Mouse (Mus musculus): Measurements from ENCODE around the gene Unc119b.
"Not testable (repeated sequence)": the region's sequence is repeated elsewhere in the genome, so short reads cannot be mapped to it uniquely, and the experiment has no call there.

The Unc119b gene

DNA sequence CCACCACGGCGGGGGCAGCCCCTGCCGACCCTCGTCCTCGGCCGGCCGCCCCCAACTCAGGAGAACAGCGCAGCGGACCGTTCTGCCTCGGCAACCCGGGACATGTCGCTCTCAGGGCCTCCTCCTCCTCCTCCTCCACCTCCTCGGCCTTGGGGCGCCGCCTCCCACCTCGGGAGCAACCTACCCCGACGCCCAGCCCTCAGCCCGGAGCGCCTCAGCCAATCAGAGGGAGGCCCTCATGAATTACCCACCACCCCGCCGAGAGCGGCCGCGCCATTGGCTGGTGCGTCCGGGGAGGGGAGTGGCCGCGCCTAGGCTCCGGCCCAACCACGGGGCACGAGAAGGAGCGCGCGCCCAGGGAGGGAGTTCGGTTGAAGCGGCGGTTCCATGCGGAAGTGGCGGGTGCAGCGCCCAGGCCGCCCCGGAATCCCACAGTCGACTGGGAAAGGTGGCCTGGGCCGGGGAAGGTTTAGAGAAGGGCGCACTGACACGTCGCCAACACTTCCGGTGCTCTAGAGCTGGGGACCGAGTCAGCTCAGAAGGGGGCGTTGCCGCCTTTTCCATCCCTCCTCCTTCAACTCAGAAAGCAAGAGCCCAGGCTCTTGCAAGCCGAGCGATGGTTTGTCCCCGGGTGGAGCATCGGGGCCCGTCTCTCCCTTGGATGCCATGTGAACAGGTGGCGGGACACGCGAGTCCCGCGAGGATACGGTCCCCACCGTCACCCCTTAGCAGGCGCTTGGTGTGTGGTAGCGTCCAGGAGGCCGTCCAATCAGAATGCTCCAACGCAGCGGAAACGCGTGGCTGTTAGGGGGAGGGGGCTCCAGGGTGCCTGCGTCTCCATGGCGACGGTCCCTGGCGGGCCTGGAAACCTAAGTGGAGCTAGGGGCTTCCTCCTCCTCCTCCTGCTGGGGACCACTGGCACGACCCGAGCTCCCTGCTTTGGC lies 23.5 kb upstream of the Unc119b start, which contains the start of gene Mlec:
Gene Mlec (minus strand): TSS at position 140 of the 944 bp plus-strand sequence.
- DNase-seq (ENCODE audit: low spot score), result peak; percentile 94

DNA sequence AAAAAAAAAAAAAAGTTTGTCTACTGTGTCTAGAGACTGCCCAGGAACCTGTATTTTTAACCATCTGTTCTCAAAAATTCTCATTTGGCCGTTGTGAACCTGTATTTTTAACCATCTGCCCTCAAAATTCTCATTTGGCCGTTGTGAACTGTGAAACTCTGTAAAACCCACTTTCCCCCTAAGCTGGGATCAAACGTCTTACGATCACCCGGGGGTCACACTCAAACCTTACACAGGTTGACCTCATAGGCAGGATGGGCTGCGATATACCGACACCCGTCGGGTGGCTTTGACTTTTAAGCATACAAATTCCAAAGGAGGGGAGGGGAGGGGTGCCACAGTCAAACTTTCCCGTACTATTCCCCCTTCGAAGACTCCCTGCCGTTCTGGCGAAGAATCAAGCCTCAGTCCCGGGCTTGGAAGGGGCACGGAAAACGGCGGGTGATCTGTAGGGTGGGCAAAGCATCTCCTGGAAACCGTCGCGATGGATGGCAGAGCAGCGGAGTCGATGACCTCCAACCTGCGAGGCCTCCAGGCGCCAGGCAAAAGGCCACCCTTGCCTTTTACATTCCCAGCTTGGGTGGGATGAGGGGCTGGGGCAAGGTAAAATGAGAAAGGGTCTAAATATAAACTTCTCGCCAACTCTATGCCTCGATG lies 22.3 kb upstream of the Unc119b start:
- DNase-seq (ENCODE audit: low spot score), result no peak

DNA sequence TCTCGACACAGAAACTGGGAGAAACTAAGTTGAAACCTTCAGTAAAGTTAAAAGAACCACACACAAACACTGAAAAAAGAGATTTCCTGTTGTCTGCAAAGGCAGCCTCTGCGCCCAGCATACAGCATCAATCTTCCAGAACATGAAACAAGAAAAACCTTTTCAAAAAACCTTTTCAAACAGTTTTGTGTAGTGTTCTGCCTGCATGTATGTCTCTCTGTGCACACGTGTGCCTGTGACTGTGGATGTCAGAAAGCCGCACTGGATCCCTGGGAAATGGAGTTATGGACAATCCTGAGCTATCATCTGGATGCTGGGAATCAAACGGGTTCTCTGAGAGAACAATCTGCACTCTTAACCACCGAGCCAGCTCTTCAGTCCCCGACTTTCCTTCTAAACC lies 21.6 kb upstream of the Unc119b start:
- DNase-seq (ENCODE audit: low spot score), result no peak

DNA sequence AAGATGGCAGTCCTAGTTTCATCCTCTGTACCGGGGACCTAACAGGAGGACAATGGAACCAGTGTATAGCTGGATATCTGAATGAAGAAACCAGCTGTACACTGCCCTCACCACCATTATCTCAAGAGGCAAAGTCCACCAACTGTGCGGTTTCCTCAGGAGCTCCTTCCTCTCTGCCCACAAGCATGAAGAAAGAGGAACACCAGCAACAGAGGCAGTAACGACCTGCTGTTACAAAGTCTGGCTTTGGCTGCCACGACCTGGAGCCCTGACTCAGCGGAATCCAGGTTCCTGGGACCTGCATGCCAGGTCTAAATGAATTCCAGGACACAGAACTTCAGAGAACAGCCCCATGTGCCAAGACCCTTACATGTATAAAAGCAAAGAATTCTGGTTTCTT lies 21.1 kb upstream of the Unc119b start:
- DNase-seq (ENCODE audit: low spot score), result no peak

DNA sequence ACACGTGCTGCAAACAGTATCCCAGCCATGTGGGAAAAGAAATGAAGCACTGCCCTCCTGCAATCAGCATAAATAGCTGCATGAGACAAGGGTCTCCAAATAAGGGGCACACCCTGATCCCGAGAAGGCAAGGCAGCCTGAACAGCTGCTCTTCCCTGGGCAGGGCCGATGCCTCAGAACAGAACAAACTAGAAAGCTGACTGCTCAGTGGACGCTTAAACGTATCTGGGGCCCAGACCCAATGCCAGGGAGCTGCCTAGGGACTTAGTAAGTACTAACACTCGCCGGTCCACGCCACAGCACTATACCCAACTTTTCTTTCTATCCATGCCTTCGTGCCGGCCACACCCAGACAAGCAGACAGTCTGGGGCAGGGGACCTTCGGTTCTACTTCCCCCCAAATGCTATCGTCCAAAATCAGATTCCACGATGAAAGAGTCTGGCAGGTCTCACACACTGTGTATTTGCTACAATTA lies 20.4 kb upstream of the Unc119b start:
- no peak for DNase-seq (ENCODE audit: low spot score)

DNA sequence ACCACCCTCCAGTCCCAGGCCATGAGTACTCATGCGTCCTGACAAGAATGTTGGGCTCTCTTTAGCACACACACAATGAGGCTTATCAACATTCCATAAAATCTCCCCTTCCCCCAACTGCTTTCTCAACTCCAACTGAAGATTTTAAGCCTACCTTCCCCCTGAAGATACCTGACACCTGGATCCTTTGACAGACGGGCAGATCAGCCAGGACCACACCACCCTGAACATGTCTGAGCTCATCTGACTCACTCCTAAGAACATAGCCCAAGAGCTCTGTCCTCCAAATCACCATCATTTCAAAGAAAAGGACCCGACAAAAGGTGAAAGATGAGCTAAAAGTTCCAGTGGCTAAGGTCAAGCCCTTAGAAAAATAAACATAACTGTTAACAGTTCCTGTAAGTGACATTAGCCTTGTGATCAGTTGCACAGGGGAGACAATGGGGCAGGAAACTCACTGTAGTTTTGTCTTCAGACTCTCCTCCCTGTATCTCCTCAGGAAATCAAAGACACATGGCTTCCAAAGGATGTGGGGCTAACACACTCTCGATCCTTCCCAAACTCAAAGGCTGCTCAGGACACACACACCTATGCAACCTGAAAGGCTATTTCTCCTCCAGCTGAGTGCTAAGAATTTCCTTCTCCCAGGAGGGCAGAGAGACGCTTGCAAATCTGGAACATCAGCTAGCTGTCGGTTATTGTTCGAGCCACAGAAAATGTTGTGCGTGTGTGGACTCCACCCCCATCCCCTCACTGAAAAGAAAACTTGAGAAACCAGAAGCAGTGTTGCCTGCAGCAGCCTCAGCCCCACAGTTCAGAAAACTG lies 17.6 kb upstream of the Unc119b start:
- no peak for DNase-seq (ENCODE audit: low spot score)

DNA sequence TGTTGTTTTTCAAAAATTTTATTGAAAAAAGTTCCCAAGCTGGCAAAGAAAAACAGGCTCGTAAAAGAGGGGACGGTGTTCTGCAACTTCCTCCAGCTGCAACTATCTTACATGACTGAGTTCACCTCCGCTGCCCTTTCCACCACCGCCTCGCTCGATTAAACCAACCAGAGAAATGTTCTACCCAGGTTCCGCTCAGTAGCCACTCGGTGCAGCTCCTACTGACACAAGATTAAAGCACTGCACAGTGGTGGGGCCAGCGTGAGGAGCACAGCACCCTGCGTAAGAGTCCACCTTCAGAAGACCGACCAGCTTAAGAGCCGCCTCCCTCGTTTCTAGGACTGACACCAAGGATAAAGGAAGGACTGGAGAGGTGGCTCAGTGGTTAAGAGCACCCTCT lies 16.7 kb upstream of the Unc119b start:
- no peak for DNase-seq (ENCODE audit: low spot score)

DNA sequence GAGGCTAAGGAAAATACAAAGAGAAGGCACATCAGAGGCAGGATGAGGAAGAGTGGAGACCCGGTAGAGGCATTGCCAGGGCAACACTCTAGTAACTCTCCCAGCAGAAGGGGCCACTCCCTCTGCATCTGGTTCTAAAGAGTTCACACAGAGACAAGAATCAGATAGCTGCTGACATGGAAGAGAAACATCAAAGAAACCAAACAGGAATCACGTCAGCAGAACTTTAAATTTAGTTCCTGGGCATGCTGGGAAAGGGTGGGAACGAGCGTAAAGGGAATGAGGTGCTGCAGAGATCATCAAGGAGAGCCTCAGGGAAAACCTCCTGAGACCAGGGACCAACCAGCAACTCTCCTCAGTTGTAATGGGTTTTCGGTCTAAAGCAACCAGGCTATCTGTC lies 16.2 kb upstream of the Unc119b start:
- no peak for DNase-seq (ENCODE audit: low spot score)

DNA sequence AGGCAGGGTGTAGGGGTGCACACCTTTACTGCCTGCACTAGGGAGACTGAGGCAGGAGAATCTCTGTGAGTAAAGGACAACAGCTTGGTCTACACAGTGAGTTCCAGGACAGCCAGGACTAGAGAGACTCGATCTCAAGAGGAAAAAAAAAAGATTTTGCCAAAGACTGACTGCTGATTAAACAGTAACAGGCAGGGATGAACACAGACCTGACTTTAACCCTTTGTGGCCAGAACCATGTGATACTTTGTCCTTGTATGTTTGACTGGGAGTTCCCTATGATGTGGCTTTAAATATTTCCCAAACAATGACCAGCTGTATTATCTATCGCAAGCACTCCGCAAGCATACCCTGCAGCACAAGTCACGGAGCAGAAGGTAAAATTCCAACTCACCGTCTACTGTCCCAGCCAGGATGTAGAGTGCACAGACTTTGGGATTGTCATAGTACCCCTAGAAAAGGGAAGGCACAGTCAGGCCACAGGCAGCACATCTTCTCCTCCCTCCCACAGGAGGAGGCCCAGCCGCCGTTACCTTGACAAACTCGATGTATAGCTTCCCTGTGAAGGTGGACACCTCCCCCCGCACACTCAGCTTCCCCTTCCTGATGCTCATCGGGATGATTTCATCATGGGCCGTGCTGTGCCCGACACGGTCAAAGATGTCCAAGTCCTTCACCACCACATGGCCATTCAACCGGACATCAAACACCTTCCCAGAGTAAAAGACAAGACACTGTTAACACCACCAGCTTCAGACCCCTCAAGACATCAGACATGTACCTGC lies 15.1 kb upstream of the Unc119b start:
- DNase-seq (ENCODE audit: low spot score), result no peak

DNA sequence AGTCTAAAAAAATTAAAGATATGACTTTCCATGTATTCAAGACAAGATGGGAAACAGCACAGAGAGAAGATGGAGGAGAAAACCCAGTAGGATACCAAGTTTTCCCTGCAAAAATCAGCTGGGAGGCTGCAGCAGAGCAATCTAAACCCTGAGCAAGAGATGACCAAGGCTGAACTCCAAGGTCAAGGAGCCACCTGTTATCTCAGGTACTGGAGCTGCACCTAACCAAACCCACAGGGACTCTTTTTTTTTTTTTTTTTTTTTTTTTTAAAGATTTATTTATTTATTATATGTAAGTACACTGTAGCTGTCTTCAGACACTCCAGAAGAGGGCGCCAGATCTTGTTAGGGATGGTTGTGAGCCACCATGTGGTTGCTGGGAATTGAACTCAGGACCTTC lies 14.1 kb upstream of the Unc119b start:
- not testable (repeated sequence) for DNase-seq (ENCODE audit: low spot score)

DNA sequence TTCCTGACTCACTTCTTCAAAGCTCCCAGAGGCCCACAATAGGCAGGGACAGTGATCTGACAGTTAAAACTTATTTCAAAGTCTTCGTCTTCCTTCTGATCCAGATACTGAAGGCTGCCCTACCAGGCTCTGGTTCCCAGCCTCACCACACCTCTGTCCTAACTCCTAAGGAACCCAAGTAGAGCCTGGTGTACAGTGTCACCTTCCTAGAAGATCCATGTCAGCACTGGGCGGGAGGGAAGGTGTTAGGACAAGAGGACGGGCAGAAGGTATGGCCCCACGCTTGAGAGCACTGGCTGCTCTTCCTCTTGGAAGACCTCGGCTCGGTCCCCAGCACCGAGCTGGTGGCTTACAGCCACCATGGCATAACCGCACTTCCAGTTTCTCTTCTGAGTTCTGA lies 13.6 kb upstream of the Unc119b start:
- DNase-seq (ENCODE audit: low spot score), result no peak

DNA sequence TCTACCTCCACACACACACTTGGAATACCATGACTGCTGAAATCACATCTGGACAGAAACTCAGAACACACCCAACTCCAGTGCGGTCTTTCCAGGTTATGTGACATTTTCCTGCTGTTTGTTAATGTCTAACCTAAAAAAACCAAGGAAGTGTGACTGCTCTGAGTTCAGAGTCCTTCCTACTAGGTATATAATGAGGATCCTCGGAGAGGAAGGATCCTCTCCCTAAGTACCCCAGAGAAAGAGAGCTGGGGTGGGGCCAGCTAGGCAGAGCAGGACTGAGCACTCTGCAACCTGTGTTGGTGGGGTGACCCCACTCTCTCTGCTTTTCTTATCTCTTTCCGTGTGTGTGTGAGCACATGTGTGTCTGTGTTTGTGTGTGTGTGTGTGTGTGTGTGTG lies 12.6 kb upstream of the Unc119b start:
- DNase-seq (ENCODE audit: low spot score), result no peak

DNA sequence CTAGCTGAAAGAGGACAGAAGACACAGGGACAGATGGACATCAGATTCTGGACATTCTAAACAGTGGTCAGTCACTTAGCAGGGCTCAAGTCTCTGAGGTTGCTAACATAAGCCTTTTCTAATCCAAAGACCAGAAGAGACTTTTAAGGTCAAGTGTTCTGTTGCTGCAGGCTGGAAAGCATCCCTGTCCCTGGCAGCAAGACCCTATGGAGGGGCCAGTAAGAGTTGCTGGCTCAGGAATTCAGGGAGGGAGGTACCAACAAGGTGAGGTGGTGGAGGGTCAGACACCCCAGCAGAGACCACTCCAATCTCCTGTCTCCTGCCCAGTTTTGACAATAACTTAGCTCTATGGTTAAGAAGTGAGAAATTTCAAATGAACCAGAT lies 12.0 kb upstream of the Unc119b start:
- no peak for DNase-seq (ENCODE audit: low spot score)

DNA sequence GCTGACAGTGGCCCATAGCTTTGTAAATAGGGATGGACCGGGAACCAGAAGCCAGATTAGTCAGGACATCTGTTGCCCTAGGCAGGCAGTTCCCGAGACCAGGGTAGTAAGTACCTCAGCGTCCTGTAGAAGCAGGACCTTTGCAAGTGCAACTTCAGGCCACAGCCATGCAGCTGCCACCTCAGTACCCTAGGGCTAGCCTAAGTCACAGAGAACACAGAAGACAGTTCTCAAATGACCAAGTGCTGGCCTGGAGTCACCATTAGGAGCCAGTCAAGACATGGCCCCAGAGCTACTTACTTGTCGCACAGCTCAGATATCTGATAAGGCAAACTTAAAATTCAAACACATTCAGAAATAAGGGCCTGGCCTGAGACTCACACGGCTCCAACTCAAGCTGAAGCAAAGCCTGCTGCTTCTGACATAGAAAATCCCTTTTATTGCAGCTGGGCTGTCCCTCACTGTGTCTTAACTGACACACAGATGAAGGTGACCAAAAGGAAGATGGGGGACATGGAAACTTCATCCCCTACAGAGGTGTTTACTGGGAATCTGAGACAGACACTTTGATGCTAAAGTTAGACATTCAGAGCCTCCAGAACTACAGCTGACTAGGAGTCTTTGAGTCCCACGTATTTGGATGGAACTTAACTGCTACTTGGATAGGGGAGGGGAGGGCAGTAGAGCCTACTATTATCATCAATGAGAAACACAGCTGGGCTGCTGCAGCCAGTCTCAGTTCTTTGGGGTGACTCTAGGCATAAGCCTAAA lies 11.4 kb upstream of the Unc119b start:
- DNase-seq (ENCODE audit: low spot score), result no peak

DNA sequence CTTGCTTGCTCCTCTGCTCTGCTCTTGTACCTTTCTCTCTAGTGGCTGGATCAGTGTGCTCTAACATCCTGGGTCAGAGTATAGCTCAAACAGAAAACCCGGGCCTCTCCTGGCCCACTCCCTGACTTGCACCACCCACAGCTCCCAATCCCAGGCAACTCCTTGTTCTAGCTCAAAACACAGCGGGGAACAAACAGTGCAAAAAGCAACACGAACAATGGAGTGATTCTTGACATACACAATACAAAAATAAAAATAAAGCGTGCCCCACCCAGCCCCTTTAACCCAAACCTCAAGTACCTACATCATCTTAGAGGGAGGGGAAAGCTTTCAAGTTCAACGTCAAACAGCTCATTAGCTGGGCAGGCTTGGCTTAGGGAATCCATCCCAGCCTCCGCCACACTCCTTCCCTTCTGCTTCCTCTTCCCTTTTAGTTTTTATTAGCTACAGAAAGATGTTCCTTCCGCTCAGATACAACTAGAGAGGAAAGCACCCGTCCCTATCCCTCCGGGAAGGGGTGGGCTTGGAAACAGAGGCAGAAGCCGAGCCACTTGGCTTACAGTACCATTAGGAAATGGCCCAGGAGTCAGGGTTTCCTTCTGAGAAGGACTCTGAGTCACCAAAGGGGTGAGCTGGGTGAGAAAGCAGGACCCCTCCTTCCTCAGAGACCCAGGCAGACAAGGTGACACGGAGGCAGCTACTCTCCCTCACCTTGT lies 10.6 kb upstream of the Unc119b start:
- no peak for DNase-seq (ENCODE audit: low spot score)

DNA sequence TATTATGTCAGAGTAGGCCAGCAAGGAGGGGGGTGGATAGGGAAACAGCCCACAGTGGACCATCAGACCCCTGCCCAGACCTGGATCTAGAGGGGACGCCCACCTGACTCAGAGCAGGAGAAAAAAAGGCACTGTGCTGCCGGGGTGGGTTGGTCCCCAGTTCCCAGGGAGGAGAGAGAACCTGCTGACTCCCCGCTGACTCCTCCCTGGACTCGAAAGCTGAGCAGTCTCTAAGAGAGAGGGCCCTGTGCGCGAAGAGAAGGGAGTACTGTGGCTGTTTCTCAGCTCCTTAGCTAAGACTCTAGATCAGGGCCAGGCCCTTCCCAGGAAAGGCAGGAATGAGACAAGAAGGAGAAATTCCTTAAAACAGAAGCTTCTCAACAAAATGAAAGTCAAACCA lies 9.7 kb upstream of the Unc119b start:
- DNase-seq (ENCODE audit: low spot score), result no peak

DNA sequence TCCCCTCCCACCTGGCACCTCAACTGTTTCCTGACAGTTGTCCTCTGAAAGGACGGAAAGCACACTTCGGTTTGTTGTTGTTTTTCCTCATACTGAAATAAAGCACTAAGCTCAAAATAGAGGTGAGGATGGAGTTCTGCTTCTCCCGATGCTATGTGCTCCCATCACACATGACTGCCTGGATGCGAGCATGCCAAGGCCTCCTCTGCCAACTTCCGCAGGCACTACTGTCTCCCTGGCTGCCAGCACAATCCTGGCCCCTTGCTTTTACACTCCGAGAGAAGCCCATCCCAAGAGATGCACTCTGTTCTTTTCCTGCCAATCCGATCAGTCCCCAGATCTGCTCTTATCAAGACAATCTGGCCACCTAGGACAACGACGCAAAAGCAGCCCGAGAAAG lies 8.8 kb upstream of the Unc119b start:
- DNase-seq (ENCODE audit: low spot score), result no peak

DNA sequence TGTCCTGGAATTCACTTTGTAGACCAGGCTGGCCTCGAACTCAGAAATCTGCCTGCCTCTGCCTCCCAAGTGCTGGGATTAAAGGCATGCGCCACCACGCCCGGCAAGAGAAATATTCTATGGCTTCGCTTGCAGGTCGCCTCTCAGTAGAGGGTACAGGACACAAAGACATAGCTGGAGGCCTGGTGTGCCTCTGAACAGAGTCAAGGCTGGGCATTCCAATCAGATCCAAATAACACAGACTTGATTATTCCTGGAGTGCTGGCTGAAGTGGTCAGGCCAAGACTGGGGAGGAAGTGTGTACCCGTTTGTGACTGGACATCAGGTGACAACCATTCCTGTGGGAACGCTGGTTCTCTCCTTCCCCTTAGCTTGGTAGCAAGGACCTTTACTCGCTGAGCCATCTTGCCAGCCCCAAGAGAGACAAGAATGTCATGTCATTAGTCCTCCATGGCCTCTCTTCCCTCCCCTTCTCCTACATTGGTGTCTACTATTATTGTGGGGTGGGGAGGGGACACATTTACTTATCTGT lies 7.5 kb upstream of the Unc119b start:
- no peak for DNase-seq (ENCODE audit: low spot score)

DNA sequence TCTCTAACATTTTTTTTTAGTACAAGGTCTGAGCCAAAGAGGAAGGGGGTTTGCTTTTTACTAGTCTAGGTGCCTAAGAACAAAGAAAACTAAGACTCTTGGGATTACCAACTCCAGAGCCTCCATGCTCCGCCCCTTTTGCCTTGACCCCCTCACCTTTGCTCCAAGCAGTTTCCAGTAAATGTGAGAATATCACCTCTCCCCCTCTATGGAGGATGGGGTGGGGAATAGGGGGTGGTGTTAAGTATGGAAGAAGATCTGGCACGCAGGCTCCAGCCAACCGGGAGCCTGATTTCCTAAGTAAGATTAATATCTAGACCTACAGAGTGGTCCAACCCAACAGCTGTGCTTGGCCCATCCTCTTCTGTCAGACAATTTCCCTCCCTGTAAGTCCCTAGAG lies 6.0 kb upstream of the Unc119b start:
- DNase-seq (ENCODE audit: low spot score), result no peak

DNA sequence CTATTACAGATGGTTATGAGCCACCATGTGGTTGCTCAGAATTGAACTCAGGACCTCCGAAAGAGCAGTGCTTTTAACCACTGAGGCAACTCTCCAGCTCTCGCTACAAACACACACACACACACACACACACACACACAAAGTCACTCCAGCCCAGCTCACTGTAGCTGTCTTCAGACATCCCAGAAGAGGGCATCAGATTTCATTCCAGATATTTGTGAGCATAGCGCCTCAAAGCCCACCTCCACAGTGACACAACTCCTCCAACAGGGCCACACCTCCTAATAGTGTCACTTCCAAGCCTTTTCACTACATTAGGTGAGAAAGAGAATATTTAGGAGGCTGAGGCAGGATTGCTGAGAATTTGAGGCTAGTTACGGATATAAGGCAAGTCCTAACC lies 4.3 kb upstream of the Unc119b start:
- DNase-seq (ENCODE audit: low spot score), result no peak

Data from MN1 (cell line).